Mouse (Mus musculus) left cerebral cortex, postnatal 10 days (tissue): Measurements from ENCODE around the gene L3hypdh. TPM values are rescaled to one million over a fixed set of nuclear protein-coding genes. Genes with fewer than 3 reads are reported as not detected.

Experiments
- microRNA-seq: library from miRNA; unstranded; fragments of <30 nt; microRNA quantifications from one replicate; pipeline ENCODE4 v1.2.0, GENCODE M21; 2022
- total RNA-seq, 2 experiments: library from RNA; stranded (reverse); gene quantifications; 2 replicates each; pipeline ENCODE4 v1.2.3; 2021

L3hypdh gene
- total RNA-seq, 2 experiments from 2014 or later = 3.4 to 3.8 TPM

Small RNA genes within 50 kb of the gene (microRNA-seq; reads per million reads assigned to microRNA genes)
- gene Gm24466 = not detected

Other genes starting within 250 kb of the L3hypdh start
- 10 to 100 TPM; 14.1 to 15.5 TPM for gene Gpr135, start 14.3 kb downstream of the L3hypdh start, total RNA-seq
- 10 to 100 TPM; 51.3 to 56.0 TPM for gene Jkamp, start 150 bp upstream of the L3hypdh start, total RNA-seq
- gene Ccdc175, start 99.6 kb upstream of the L3hypdh start, total RNA-seq = not detected